Mouse (Mus musculus) spleen, embryonic (tissue): ENCODE results near the gene Lap3.

Source experiments
- CTCF ChIA-PET: fragments of 350-600 bp; sonication (Branson Sonifier 250); formaldehyde crosslinking; loops from one replicate; lab custom pipeline; 2022; lab: Charles Lee

Lap3 gene

GRCm38 (mm10) chr5:45493191-45494092 is at the start of gene Lap3:
Gene Lap3 (plus strand): TSS chr5:45493374.
- CTCF ChIA-PET: interaction anchor here (0.5 kb wide), 1 partner anchor 175 kb away, joined by 5 read pairs; no protein-coding TSS in a partner anchor

- CTCF ChIA-PET: no interaction called here
Measured at GRCm38 (mm10) chr5:45444130-45444832, 48.9 kb upstream of the Lap3 start.

GRCm38 (mm10) chr5:45448676-45449075 is 44.5 kb upstream of the Lap3 start:
- CTCF ChIA-PET: no interaction called here

- CTCF ChIA-PET: interaction anchor here (0.5 kb wide), 1 partner anchor 26 kb away, joined by 3 read pairs; no protein-coding TSS in a partner anchor
Measured at GRCm38 (mm10) chr5:45449206-45449605, 44.0 kb upstream of the Lap3 start.

GRCm38 (mm10) chr5:45449831-45450716 is 43.1 kb upstream of the Lap3 start, which contains the start of gene Qdpr:
Gene Qdpr (minus strand): TSS chr5:45450236.
- CTCF ChIA-PET: interaction anchor here (0.5 to 0.6 kb wide), 2 partner anchors 27 to 42 kb away, joined by 3 to 6 read pairs; no protein-coding TSS in a partner anchor

- CTCF ChIA-PET: no interaction called here
Measured at GRCm38 (mm10) chr5:45453451-45453850, 39.7 kb upstream of the Lap3 start, which contains the start of gene Clrn2. Gene Clrn2 (plus strand): TSS chr5:45453751.

GRCm38 (mm10) chr5:45454456-45454855 is 38.7 kb upstream of the Lap3 start:
- CTCF ChIA-PET: no interaction called here

- CTCF ChIA-PET: no interaction called here
Measured at GRCm38 (mm10) chr5:45472880-45473450, 20.2 kb upstream of the Lap3 start.

GRCm38 (mm10) chr5:45473521-45473920 is 19.7 kb upstream of the Lap3 start:
- CTCF ChIA-PET: no interaction called here

GRCm38 (mm10) chr5:45474215-45474614 is 19.0 kb upstream of the Lap3 start:
- CTCF ChIA-PET: no interaction called here

- CTCF ChIA-PET: no interaction called here
Measured at GRCm38 (mm10) chr5:45474758-45475157, 18.4 kb upstream of the Lap3 start.

GRCm38 (mm10) chr5:45475771-45476170 is 17.4 kb upstream of the Lap3 start:
- CTCF ChIA-PET: no interaction called here

- CTCF ChIA-PET: no interaction called here
Measured at GRCm38 (mm10) chr5:45476288-45476687, 16.9 kb upstream of the Lap3 start.

GRCm38 (mm10) chr5:45477601-45478000 is 15.6 kb upstream of the Lap3 start:
- CTCF ChIA-PET: no interaction called here

GRCm38 (mm10) chr5:45480066-45480465 is 13.1 kb upstream of the Lap3 start:
- CTCF ChIA-PET: no interaction called here

- CTCF ChIA-PET: no interaction called here
Measured at GRCm38 (mm10) chr5:45481125-45481524, 12.0 kb upstream of the Lap3 start.

- CTCF ChIA-PET: no interaction called here
Measured at GRCm38 (mm10) chr5:45482607-45483006, 10.6 kb upstream of the Lap3 start.

- CTCF ChIA-PET: no interaction called here
Measured at GRCm38 (mm10) chr5:45483654-45484053, 9.5 kb upstream of the Lap3 start.

- CTCF ChIA-PET: interaction anchor here (0.6 to 0.7 kb wide), 2 partner anchors 8 to 42 kb away, joined by 4 to 6 read pairs; partner anchors contain the start of gene Qdpr
Measured at GRCm38 (mm10) chr5:45491776-45492175, 1.4 kb upstream of the Lap3 start.

GRCm38 (mm10) chr5:45494093-45494755 is 1.1 kb downstream of the Lap3 start:
- CTCF ChIA-PET: interaction anchor here (0.5 kb wide), 1 partner anchor 174 kb away, joined by 5 read pairs; no protein-coding TSS in a partner anchor
